Mouse (Mus musculus) right cerebral cortex, postnatal 25 days (tissue): ENCODE results near the gene Rnaseh2a.

ENCODE experiments used
- DNase-seq: peaks from one replicate; pipeline ENCODE4 v3.0.0; 2022

Gene Rnaseh2a

DNA sequence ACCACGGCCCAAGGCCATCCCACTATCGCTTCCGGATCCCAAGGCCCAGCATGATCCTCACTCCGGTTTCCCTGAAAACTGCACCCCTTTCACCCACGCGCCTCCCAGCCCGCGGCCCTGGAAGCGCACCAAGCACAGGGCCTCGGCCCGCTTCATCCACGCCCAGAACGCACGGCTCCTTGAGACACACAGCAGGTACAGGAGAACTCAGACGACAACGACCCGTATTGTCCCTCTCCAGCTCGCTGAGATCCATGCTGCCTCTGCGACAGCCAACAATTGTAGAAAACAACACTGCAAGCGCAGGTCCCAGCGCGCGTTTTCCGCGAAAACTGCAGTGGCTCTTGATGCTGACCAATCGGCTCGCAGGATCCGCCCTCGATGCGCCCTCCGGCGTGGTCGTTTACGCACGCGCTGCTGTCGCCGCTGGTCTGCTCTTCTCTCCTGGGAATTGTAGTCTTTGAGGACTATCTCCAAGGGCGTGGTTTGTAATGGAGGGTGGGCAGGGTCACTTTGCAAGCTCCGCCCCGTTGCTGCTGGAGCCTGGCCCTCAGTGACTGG lies 3.8 kb downstream of the Rnaseh2a start:
- peak; percentile 93 for DNase-seq

DNA sequence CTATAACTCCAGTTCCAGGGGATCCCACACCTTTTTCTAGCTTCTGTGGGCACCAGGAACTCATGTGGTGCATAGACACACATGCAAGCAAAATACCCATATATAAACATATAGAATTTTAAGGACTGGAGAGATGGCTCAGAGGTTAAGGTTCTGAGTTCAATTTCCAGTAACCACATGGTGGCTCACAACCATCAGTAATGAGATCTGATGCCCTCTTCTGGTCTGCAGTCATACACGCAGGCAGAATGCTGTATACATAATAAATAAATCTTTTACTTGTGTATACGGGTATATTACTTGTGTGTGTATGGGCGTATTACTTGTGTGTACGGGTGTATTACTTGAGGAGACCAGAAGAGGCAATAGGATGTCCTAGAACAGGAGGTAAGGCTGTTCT lies 5.6 kb downstream of the Rnaseh2a start:
- no peak for DNase-seq

DNA sequence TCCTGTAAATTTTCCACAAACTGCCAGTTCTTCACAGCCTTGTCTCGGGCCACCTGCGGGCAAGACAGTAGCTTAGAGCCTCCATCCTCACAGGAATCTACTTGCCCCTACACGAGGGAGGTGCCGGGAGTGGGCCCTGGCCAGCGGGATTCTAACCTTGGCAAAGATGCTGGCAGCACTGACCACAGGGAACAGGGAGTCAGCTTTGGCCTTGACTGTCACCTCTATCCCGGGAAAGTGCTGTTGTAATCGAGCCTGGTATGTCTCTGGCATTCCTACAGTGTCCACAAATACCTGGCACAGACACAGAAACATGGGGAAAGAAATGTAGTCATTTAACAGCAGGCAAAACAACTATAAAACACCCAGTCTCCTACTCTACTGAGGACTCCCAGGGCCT lies 9.8 kb downstream of the Rnaseh2a start:
- no peak for DNase-seq

DNA sequence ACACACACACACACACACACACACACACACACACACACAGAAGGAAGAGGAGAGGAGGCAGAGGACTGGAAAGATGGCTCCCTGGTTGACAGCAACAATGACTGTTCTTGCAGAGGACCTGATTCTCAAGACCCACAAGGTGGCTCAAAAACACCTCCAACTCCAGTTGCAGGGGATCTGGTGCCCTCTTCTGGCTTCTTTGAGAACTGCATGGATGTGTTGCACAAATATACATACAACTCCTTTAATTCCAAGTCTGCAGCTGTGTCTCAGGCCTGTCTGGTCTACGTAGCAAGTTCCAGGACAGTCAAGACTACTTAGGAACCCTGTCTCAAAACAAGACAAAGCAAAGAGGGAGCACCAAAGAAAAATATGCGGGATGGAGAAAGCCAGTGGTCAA lies 12.8 kb downstream of the Rnaseh2a start:
- DNase-seq, result peak; percentile 55

DNA sequence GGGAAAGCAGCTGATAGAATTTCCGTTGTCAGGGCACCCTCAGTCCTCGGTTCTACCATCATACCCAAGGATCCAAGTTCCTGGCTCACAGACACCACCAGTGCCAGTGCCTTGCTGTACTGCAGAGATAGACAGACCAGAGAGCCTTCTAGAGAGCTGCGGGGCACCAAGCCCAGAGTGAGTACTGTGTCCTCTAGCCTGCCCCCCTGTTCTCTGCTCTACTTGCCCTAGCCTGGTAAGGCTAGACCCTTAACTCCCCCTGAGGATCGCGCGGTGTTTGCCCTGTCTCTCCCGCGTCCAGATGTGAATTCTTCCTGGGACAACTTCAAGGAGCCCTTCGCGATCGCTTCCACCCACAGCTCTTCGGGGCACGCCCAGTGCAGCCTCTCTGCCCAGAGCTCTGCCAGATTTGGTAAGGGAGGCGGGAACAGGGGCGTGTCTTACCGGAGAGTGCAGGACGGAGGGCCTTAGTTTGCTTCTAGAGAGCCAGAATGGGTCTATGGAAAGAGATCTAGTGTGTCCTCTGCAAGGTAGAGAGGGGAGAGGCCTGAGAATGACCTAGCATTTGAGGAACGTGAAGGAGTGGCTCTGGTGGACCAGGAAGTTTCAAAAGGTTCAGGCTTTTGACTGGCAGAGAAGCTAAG lies 16.8 kb downstream of the Rnaseh2a start:
- DNase-seq, result no peak

DNA sequence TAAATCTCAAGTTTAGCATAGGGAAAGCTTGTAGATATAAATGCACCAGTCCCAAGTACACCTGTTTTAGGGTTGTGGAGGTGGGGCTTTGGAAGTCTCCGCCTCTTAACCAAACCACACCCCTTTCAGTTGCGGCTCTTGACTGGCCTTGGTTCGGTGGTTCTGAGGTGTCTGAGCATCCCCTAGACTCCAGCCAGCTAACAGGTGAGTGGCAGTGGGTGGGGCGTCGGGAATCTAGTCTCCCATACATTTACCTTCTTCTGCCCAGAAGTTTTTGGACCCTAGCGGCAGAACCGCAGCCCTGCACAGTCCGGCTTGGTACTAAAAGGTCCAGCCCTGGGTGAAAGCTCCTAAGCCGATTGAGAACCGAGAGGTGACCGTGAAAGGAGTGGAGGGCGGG lies 19.8 kb downstream of the Rnaseh2a start:
- no peak for DNase-seq

DNA sequence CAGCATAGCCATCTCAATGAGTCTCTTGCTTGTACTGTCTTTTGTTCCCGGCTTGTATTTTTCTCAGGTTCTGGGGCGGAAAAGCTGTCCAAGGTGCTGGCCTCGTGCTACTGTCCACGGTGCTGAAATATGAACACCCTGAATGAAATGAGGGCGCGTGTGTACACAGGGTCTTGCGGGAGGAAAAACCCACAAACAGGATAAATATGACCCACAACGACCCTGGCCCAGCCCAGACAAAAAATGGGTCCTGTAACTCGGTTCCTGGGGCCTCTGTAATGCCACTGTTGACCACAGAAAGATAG lies 22.4 kb downstream of the Rnaseh2a start:
- DNase-seq, result no peak

DNA sequence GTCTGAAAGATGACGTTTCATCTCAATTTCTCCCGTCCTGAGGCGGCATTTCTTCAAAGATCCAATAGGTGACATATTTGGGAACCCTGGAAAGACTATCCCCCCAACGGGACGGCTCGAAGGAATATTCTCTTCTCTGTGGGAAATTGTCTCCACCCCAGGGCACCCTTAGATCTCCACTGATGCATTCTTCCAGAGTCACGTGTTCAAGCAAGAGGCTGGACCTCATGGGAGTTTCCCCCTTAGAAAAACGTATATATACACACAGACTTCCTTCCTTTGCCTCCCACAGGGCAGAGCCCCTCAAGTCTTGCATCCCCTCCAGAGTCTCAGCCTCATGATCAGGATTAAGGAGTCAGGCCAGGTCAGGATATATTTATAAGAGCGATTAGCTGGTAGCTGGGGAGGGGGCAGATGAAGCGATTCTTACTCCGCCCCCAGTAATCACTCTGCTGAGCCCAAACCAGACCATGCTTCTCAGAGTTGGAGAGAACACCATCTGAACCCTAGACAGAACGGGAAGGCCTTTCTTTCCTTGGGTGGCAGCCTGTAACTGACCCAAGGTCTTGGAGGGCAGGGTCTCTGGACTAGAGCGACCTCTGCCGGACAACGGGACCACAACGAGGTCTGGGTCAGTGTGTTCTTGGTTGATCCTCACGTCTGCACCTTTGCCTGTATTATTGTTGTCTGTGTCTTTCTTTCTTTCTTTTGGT lies 22.9 kb downstream of the Rnaseh2a start, which contains the start of gene Rtbdn:
Gene Rtbdn (plus strand): TSS at position 464 of the 713 bp plus-strand sequence.
- DNase-seq, result no peak

DNA sequence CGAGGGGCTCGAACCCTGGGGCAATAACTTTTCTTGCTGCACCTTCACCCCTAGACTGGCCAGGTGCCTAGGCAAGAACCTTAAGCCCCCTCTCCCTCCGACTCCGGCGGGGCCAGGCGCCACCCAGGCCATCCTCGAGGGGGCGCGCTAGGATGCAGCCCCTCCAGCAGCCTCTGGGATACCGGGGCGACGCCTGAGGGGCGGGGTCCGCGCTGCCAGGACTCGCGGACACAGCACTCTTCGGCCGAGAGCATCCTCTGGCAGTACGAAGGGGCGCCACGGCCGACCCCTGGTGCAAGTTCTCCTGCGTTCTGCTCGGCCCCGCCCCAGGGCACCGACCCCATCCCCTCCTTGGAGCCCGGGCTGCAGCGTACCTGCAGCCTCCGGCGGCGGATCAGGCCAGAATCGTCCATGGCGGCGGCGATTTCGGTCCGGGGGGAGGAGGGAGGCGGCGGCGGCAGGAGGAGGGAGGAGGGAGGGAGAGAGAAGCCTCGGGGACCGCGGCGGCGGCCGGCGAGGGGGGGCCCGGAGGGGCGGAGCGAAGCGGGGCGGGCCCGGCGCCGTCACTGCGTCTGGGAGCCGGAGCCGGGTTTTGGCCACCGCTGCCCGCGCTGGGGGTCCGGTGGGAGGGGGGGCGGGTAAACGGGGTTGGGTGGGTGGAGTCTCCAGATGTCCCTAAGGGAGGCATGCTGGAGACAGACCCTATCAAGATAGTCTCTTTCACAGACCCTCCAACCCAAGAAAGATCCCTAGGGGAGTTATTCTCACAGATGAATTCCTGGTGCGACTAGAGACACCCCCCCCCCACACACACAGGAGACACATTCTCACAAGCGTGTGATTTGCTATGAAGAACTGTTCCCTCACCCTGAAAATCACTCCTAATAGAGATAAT lies 23.7 kb downstream of the Rnaseh2a start:
- DNase-seq, result peak; percentile 62

DNA sequence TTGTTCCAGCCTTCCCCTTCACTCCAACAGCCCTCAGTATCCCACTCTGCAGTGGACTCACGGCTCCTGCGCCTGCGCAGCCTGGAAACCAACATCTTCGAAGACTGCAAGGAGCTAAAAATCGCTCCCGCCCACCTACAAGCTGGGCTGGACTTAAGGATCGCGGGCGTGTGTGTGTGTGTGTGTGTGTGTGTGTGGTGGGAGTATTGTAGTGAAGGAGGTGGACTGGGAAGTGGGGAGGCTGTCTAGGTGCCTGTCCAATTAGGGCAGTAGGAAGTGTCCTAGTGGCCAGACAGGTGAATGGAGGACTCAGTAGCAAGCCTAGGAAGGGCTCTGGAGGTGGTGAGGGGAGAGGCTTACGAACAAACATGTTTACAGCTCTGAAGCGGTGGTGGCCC lies 24.3 kb downstream of the Rnaseh2a start:
- DNase-seq, result peak; percentile 83

DNA sequence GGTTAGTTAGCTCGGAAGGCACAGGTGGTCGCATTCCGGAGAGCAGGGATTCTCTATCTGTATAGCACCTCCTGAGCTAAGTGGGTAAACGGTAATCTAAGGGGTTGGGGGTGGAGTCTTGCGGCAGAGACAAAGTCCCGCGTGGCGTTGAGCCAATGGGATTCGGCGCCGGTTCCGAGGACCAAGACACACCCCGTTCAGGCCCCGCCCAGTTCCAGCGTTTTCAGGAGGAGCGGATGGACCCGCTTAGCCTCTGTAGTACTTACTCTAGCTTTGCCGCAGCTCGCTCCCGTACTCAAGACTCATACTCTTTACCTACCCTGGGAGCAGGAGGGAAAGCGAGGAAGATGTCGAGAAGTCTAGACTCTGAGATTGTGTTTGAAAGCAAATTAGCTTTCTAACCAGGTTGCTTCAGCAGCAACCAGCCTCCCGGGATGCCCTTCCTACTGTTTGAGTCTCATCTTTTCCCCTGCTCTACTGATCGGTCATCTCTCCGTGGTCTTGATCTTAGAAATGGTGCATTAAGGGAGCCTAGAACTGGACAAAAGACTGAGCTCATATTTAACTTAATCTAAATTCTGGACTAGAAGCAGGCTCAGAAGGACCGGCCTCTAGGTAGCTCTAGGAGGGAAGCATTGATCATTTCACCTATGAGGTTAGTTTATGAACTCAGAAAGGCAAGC lies 24.9 kb downstream of the Rnaseh2a start:
- peak; percentile 81 for DNase-seq

DNA sequence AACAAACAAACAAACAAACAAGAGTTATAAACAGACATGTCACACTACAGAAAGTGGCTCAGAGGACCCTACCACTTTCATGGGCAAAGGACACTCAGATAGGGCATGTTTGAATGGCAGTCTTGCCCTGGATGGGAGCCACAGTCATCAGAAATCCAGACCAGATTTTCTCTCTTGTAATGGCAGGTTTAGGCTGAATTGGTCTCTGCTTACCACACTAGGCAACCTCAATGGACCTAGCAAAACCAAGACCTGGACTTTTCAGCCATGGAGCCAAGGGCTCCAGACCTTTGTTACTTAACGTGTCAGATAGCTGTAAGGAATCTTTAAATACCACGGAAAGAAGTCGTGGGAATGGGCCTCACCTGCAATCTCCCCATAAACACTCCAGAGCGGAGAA lies 25.9 kb downstream of the Rnaseh2a start:
- DNase-seq, result no peak

DNA sequence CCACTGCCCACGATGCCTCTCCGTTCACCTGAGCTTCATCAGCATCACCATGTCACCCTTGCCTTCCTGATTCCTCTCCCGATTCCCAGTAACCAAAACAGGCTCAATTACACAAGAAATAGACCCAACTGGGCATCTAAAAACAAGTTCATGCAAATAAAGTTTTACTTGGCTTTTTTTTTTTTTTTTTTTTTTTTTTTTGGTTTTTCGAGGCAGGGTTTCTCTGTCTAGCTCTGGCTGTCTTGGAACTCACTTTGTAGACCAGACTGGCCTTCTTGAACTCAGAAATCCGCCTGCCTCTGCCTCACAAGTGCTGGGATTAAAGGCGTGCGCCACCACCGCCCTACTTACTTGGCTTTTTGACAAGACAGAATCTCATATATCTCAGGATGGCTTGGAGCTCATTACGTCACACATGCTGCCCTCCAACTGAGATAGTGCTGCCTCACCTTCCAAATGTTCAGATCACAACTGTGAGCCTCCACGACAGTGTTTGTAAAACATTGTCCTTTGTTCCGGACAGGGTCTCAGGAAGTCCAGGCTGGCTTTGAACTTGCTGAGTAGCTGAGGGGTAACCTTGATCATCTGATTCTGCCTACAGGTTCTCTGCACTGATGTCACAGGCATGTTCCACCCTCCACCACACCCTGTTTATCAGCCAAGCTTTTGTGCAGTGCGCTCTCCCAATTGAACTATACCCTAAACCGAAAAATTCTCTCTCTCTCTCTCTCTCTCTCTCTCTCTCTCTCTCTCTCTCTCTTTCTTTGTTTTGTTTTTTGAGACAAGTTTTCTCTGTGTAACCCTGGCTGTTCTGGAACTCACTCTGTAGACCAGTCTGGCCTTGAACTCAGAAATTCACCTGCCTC lies 31.7 kb downstream of the Rnaseh2a start:
- DNase-seq, result no peak

DNA sequence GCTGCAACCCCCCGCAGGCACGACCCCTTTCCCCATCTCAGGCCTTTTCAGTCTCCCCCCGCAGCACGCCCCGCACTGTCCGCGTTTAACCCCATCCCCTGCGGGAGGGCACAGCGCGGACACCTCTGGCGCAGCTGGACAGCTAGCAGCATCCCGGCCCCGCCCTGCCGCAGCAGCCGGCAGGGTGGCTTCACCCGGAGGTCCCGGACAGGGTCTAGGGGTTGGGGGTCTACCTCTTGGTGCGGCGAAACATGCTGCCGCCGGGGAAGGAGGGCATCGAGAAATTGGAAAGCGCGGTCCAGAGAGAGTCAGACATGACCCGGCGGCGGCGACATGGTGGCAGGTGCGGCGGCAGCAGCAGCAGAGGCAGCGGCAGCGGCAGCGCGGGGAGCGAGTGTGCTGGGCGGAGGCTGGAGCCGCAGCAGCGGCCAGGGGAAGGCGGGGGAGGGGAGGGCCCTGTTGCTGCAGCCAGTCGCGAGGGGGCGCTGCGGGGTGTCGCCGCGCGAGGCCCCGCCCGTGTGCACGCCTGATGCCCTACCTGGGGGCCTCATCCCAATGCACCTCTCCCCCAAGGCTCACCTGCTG lies 32.5 kb downstream of the Rnaseh2a start, which contains the start of gene Mast1:
Gene Mast1 (minus strand): TSS at position 398 of the 585 bp plus-strand sequence.
- peak; percentile 83 for DNase-seq

DNA sequence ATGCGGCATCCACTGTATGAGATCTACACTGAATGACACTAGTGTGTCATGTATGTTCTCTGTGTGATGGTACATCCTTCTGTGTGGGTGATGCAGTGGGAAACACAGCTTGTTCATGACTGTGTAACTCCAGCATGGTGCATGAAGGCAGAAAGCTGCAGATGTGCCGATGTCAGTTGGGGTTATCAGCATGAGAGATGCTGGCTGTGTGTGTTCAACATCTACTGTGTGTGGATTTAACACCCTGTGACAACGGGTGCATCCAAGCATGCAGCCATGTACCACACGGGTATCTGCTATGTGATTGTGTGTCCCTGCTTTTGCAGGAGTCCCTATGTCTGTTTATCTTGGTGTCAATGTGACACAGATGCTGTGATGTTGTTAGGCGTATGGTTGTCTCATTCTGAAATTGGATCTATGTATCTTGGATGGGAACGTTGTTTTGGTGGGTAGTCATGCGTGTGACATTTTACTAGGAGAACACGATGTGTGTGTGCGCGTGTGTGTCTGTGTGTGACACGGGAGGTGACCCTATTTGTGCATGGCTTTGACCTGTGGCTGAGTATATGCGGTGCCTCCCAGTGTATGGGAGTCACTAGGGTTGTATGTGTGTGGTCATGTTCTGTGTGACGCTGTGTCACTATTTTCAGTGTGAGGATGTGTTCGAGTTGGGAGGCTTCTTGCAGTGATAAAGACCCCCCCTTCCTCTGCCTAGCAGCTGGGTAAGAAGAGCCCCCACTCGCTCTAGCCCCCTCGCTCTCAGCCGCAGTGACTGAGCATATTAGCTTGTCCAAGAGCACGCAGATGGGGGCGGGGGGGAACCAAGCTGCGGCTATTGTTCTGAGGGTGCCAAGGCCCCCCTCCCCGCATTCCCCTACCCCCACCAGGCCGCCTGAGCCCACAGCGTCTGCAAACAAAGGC lies 33.3 kb downstream of the Rnaseh2a start:
- no peak for DNase-seq

DNA sequence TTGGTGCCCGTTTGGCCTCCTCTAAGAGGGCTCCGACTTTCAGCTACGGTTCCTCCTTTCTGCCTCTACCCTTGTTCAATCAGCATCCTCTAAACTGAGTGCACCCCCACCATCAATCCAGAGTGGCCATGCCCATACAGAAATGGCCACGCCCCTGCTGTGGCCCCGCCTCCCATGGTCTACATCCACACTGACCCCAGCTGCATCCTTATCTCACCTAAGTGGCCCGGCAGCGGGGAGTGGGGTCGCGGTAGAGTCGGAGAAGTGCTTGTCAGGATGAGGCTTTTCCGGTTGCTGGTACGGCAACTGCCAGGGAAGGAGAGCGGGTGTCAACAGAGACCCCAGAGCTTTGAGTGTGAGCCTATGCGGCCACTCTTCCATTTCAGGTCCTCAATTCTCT lies 34.1 kb downstream of the Rnaseh2a start:
- DNase-seq, result no peak

DNA sequence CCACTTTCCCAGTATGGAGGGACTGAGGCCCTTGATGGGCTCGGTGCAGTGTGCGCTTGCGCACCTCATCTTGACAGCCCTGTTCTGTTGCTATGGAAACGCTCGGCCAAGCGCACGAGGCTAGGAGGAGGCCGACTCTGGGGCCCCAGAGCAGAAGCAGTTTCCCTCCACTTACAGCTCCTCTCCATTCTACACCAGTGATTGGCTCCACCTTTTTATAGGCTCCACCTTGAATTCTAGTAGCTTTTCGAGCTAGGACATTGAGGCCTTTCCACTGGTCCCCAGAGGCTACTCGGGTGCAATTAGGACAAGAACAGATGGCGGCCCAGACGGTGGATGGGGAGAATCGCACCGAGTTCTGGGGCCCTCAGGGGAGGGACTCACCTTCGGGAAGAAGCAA lies 34.7 kb downstream of the Rnaseh2a start:
- peak; percentile 59 for DNase-seq

DNA sequence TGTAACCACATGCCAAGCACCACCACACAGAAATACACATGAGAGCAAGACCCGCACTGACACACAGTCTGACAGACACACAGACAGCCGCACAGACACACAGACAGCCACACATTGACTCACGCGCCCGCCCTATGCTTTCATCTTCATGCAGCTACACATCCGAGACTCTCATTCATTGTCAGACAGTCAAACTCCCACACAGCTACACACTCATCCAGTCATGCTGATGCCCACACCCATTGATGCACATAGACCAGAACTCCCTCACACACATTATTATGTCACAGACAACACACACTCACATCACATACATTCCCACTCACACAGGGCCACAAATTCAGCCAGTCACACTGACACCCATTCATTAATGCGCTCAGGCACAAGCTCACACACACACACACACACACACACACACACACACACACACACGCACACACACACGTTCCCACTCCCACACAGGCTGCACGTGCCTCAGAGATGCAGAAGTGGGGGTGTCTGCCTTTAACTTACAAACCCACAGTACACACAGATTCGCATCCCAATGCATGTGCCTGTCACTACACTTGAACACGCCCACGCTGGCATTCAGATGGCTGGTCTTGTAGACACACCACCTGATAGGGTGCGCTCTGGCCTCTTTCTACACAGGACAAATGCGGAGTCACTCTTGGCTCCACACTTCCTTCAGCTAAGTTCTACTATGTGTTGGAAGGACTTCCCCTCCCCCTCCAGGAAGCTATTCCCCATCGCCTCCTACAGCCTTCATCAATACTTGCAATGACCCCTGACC lies 35.6 kb downstream of the Rnaseh2a start:
- DNase-seq, result no peak

DNA sequence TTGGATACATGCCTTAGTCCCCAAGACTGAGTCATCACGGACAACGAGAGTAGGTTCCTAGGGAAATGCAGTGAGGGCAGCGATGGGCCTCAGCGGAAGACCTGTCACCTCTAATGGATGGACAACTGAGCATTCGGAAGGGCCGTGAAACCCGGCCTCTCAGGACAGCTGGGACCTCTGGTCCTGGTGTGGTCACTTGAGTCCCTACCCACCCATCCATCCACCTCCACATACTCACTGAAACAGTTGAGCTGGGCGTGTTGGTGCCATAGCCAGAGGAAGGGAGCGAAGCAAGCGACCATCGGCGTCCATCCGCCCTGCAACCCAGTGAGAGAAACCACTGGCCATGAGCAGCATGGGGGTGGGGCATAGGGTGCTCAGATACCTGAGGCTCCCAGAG lies 39.0 kb downstream of the Rnaseh2a start:
- DNase-seq, result no peak
